Mouse (Mus musculus): Measurements from ENCODE around the gene Gramd1b.

The Gramd1b gene

GRCm38 (mm10) chr9:40458559-40459303, 72.5 kb downstream of the Gramd1b start:
- DNase-seq (ENCODE audit: low spot score in 2 of 2): no peak

- DNase-seq (ENCODE audit: low spot score in 2 of 2): peak in 1 of 2 experiments; percentile 19
These were observed 73.7 kb downstream of the Gramd1b start for GRCm38 (mm10) chr9:40457448-40457847.

- DNase-seq (ENCODE audit: low spot score in 2 of 2): no peak
These were observed 75.0 kb downstream of the Gramd1b start for GRCm38 (mm10) chr9:40456191-40456590.

DNA sequence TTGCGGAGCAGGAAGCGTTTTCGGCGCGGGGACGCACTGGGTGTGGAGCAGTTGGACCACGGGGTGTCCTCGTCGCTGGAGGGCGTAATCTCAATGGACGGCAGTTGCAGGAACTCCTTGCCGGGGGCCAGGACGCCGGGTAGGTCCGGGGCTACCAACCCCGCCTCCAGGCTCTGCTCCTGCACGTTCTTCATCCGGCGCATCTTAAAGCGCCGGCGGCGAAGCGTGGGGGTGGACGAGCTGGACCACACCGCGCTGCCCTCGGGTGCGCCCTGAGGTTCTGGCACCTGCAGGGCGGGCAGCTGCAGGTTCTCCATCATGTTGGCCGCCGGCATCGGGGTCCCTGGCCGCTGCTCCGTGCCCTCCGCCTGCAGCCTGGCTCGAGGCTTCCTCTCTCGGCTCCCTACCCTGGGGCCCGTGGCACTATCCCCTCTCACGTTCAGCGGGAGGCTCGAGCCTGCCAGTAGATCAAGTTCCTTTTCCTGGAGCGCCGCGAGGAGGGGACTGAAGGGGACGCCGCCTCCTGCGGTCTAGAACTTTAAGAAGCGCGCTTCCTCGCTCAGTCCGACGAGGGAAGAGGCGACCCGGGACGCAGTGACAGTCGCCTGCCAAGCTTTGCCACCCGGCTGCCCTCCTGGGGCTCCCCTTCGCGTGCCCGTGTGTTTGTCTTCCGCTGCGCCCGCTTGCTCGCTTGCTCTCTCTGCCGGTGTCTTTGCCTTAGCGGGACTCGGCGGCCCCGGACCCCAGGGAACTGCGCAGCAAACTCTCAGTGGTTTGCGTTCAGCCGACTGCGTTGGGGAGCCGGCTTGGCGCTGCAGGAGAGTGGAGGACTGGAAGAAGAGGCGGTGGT, 75.6 kb downstream of the Gramd1b start:
- DNase-seq (ENCODE audit: low spot score in 2 of 2): peak; percentile 64 to 65

DNA sequence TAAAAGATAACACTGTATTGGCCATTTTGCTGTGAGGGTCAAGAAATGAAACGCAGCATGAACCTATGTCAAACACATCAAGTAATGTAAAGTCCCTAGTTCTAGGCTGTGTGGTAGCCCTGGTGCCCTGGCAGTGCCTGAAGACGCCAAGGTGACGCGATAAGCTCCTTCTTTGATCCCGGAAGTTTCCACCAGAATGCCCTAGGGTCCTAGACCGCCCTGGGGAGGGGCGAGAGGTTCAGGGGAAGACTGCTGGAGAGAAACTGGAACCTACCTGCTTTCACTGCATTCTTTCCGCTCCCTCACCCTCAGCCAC, 76.2 kb downstream of the Gramd1b start:
- no peak for DNase-seq (ENCODE audit: low spot score in 2 of 2)

- DNase-seq (ENCODE audit: low spot score in 2 of 2): no peak
These were observed 77.3 kb downstream of the Gramd1b start for GRCm38 (mm10) chr9:40453889-40454288.

- DNase-seq (ENCODE audit: low spot score in 2 of 2): peak in 1 of 2 experiments; percentile 3
These were observed 79.0 kb downstream of the Gramd1b start for GRCm38 (mm10) chr9:40452208-40452607.

GRCm38 (mm10) chr9:40450776-40451175, 80.4 kb downstream of the Gramd1b start:
- DNase-seq (ENCODE audit: low spot score in 2 of 2): no peak

DNA sequence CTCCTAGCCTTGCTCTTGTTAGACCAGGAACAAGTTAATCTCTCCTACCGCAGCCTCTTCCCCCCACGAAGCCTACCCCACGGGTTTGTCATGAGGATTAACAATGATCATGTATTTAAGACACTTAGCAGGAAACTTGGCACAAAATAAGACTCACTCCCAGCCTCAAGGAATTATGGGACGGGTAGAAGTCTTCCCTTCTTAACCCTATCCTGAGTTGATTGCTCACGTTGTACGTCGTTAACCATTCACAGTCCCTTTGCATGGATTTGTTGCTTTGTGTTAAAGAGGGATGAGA, 80.8 kb downstream of the Gramd1b start:
- DNase-seq (ENCODE audit: low spot score in 2 of 2): no peak

DNA sequence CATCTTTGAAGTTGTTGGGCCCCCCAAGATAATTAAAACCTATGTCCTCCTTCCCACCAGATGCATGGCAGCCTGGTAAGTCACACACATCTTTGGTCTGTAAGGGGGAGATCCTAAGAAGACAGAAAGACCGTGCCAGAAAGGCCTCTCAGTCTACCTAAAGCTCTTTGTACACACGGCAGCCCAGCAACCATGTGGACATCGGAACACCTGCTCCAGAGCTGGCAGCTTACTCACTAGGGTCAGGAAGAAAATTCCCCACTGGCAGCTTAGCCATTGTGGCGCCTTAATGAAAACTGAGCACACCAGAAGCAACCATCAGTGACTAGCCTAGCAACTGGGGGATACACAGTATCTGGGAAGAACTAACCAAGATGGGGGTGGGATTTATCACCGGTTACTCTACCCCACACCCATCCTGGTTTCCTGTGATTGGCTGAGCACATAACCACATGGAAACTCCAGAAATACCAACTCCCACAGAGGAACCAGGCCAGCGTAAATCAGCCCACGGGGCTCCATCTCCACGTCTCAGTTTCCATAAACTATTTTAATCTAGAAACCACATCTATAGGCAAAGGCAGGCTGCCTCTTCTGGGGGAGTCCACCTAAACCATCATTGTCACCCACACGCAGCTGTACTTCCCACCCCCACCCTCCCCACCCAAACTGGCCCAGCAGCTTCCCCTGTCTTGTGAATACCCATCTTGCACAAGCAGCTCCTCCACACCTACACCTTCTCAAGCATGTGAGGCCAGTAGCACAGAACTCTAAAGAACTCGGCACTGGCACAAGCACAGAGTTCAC, 81.4 kb downstream of the Gramd1b start:
- peak; percentile 28 to 49 for DNase-seq (ENCODE audit: low spot score in 2 of 2)

GRCm38 (mm10) chr9:40448646-40449243, 82.4 kb downstream of the Gramd1b start:
- peak in 1 of 2 experiments; percentile 42 for DNase-seq (ENCODE audit: low spot score in 2 of 2)

GRCm38 (mm10) chr9:40447265-40447664, 83.9 kb downstream of the Gramd1b start:
- DNase-seq (ENCODE audit: low spot score in 2 of 2): no peak

- DNase-seq (ENCODE audit: low spot score in 2 of 2): no peak
These were observed 86.2 kb downstream of the Gramd1b start for GRCm38 (mm10) chr9:40444961-40445360.

DNA sequence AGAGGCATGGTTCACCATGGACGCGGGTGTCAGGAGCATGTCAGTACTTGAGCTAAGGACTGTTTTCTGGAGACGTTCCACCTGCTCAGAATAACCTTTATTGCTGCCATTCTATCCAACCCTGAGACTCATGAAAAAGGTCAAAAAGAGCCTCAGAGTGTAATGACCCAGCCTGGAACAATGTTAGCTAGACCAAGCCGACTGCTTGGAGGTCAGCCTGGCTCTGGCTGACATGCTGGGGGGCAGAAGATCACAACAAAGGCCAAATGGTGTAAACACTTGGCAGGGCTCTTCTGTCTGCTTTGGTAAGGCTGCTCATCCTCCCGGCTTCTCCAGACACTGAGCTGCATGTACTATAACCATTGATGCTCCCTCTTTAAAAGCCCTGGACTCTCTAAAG, 88.4 kb downstream of the Gramd1b start:
- DNase-seq (ENCODE audit: low spot score in 2 of 2): no peak

DNA sequence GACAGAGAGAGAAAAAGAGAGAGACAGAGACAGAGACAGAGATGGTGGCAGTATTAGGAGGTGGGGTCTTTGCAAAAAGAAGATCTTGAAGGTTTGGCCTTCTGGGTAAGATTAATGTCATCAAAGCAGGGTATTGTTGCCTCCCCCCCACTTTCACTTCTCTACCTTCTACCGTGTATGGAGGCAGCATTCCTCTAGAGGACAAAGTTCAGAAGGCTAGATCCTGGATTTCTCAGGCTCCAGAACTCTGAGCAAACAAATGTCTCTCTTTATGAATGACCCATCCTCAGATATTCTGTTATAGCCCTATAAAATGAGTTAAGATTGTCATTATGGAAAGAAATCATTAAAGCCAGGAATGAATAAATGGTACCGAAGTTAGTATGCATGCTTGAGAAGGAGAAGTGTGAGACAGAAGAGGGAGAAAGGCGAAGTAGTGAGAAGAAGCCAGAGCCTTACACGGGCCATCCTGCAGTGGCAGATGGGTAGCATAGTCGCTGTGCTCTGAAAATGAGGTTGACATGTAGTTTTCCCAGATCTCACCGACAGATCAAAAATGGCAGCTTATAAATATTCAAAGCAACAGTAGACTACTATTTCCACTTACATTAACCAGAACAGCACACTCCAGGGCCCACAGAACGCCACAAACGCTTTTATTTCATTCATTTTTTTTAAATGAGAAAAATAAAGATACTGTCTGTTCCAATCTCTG, 91.1 kb downstream of the Gramd1b start:
- DNase-seq (ENCODE audit: low spot score in 2 of 2): no peak

GRCm38 (mm10) chr9:40438731-40439526, 92.3 kb downstream of the Gramd1b start:
- DNase-seq (ENCODE audit: low spot score in 2 of 2): no peak

DNA sequence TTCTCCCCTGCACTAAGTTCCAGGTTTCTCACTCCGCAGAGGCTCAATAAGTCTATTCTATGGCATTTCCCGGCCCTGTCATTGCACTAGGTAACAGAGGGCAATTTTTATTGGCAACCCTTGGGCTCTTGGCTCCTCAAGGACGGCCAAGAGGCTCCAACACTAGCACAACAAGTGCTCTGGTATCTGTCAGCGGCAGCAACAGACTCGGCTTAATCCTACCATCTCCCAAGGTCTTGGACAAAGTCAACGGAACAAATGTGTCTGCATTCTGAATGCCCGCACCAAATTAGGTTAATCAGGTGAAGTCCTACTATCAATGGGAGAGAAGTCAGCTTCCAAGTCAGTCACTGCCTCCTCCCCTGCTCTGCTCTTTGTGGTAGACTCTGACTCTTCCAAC, 93.3 kb downstream of the Gramd1b start:
- DNase-seq (ENCODE audit: low spot score in 2 of 2): no peak

DNA sequence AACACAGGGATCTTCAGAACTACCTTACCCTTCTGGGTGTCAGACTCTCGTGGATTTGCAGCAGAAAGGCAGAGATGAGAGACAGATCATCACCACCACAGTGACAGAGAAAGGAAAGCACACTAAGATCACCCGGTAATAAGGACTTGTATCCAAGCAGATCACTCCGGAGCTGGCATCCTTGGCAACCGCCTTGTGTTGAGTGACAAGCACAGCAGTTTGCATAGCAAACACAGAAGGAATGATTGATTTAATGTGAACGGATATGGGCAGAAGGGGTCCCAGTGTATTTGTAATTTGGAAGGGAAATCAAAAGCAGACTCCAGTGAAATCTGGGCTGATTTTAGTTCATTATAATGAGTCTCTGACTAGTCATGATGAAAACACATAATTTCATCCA, 97.9 kb downstream of the Gramd1b start:
- no peak for DNase-seq (ENCODE audit: low spot score in 2 of 2)

DNA sequence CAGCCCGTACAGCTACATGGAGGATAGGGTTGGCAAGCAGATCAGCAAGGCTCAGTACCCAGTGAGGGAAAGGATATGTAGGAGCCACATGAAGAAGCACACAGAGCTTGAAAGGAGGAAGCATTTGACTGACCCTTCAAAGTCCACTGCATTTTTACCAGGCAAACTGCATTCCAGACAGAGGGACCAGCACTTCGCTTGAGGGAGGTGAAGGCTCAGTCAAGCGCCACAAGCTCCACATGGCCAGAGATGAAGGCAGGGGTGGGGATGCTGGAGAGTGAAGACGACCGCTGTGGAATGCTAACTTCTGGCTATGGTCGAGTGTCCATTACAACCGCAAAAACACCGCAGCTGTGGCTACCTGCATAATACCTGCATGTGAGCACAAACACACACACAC, 100.2 kb downstream of the Gramd1b start:
- no peak for DNase-seq (ENCODE audit: low spot score in 2 of 2)

DNA sequence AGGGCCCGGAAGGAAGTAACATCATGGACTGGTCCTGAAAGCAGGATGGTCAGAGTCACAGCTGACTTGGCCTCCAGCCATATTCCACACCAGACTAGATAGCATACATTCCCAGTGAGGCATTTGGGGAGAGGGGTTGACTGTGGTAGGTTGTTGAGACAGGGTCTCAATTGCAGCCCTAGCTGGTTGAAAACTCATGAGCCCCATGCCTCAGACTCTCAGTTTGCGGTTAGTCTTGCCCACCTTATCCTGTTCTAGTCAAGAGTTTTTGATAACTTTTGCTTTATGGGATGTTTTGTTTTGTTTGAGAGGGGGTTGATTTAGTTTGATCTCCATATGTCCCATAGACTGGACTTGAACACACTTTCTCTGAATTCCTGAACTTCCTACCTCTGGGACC, 103.5 kb downstream of the Gramd1b start:
- DNase-seq (ENCODE audit: low spot score in 2 of 2): no peak

Data from natural killer cell, adult 2 months (primary cell).